Mouse (Mus musculus): ENCODE data around the gene 9530003J23Rik. TPM values are rescaled to one million over a fixed set of nuclear protein-coding genes. Genes with fewer than 3 reads are reported as not detected.
"Not testable (repeated sequence)": the region's sequence is repeated elsewhere in the genome, so short reads cannot be mapped to it uniquely, and the experiment has no call there.

The 9530003J23Rik gene
- total RNA-seq (2021): not detected
- long read RNA-seq: 0 reads

DNA sequence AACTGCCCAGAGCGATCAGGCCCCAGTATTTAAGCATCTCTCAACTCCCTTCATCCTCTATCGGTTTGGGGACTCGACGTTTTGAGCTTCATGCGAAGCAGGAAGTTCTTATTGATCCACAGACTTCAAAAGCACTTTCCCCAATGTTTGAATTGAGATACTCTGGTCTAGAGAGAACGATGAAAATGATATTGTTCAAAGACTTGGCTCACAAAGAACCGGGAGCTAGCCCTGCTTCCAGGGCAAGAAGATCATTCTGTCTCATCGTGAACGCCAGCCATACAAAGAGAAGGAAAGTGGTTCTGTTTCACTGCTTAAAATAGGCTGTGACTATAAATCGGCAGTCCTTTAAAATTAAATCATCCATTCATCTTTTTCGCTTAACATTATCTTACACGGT lies at the start of gene 9530003J23Rik:
Gene 9530003J23Rik, minus strand, starts transcription at position 101 of the 400 bp plus-strand sequence.
- DNase-seq (ENCODE audit: low spot score in 2 of 2): no peak

DNA sequence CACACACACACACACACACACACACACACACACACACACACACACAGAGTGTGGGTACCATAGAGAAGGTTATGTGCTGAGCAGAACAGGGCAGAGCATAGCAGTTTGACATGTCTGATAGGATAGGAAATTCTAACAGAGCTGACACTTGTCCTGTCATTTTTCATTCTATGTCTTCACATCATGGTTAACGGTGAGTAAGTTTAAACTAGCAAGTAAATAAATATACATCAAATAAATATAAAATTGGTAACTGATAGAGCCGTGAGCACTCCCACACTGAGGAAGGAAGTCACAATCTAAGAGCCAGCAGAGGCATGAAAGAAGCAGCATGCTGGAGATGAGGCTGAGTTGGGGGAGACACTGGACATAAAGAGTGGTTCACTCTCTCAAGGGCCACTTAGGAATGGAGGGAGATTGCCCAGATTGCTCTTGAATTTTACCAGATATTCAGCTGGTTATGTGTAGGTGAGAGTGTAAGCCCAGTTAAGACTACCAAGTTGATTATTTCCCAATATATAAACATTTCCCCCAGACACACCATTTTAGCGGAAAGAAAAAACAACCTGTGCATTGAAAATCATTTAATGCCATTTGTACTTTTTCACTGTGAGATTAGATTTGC lies 48.8 kb upstream of the 9530003J23Rik start:
- DNase-seq (ENCODE audit: low spot score in 2 of 2): no peak

DNA sequence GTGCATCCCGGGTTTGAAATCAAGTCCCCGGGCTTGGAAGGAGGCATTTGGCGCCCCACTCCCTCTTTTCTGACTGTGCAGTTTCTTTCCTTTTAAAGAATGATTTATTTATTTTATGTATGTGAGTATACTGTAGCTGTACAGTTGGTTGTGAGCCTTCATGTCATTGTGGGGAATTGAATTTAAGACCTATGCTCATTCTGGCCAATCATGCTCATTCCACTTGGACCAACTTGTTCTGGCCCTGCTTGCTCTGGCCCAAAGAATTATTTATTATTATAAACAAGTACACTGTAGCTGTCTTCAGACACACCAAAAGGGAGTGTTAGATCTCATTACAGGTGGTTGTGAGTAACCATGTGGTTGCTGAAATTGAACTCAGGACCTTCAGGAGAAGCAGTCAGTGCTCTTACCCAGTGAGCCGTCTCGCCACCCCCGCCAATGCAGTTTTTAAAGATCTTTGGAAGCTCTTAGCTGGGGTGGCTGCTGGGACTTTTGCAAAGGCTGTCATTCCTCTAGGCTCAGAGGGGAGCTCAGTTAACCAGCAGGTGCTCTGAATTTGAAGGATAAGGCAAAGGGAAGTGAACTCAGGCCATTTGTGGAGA lies 48.0 kb upstream of the 9530003J23Rik start:
- no peak for DNase-seq (ENCODE audit: low spot score in 2 of 2)

- not testable (repeated sequence) for DNase-seq (ENCODE audit: low spot score in 2 of 2)
Measured at GRCm38 (mm10) chr10:117285584-117285983, 47.1 kb upstream of the 9530003J23Rik start.

DNA sequence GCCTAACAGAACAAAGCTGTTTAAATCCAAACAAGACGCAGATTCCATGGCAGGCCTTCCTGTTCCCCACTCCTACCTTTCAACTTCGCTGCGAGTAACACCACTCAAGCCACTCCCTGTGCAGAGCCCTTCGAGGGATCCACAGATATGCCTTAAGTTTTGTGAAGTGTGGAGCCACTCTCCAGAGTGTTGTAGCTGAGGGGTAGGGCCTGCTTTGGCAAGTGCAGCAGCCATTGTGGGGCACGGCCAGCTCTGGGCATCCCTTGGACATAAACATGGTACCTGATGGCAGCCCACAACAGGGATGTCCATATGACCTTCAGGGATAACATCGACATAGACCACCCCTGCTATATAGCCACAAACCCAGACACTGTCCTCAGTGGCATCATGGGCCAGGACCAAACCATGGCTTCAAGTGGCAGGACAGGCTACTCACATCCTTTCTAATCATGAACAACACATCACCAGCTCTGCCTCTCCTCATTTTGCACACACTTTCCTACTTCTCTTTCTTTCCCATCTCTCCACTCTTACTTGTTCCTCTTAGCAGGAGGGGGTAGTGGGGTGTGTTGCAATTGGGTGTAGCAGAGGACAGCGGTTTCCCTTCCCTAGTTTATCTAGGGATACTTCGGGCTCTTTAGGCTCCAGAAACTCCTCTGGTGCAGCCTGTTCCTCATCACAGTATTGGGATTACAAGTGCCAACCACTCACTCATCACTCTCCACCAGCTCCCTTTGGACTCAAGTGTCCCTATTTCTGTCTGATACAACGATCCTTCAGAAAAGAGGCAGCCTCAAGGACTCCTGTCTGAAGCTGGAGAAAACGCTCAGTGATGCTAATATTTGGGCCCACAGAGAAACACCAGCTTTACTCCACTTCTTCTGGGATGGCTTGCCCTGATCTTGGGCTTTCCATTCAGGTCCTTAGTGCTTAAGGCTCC lies 46.3 kb upstream of the 9530003J23Rik start:
- no peak for DNase-seq (ENCODE audit: low spot score in 2 of 2)

GRCm38 (mm10) chr10:117283871-117284577 lies 45.5 kb upstream of the 9530003J23Rik start:
- no peak for DNase-seq (ENCODE audit: low spot score in 2 of 2)

GRCm38 (mm10) chr10:117283196-117283595 lies 44.7 kb upstream of the 9530003J23Rik start:
- not testable (repeated sequence) for DNase-seq (ENCODE audit: low spot score in 2 of 2)

DNA sequence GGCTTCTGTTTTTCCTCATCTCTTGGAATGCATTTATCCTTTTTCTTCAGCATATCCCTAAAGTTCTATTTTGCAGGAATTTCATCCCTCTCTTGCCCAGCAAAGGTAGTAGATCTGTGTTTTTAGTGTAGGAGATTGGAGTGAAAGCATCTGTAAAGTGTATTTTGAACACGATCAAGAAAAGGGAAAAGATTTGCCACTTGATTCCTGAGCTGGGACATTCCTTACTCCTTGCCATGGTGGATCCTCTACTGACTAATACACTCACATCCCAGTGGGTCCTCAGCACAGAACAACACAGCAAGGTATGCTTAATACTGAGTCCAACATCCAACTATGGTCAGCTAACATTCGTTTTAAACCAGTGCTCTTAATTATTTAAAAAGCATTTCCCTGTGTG lies 44.0 kb upstream of the 9530003J23Rik start:
- no peak for DNase-seq (ENCODE audit: low spot score in 2 of 2)

DNA sequence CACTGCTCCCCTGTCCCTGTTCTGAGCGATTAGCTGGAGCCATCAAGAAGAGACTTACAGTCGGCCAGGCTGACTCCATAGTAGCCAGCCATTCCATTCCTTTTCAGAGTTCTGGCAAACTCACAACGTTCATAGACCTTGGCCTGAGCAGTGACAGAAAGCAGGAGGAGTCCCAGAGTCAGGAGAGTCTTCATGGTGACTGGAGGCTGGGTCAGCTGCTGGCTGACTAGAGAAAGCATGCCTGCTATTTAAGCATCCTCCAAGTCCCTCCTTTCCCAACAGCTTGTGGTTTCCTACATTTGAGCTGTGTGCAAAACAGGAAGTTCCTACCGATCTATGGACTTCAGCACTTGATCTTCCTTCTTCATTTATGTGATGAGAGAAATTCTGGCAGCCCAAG lies 43.5 kb upstream of the 9530003J23Rik start, which contains the start of gene Lyz2:
Gene Lyz2, minus strand, starts transcription at position 273 of the 400 bp plus-strand sequence.
- peak in 1 of 2 experiments; percentile 4 for DNase-seq (ENCODE audit: low spot score in 2 of 2)

DNA sequence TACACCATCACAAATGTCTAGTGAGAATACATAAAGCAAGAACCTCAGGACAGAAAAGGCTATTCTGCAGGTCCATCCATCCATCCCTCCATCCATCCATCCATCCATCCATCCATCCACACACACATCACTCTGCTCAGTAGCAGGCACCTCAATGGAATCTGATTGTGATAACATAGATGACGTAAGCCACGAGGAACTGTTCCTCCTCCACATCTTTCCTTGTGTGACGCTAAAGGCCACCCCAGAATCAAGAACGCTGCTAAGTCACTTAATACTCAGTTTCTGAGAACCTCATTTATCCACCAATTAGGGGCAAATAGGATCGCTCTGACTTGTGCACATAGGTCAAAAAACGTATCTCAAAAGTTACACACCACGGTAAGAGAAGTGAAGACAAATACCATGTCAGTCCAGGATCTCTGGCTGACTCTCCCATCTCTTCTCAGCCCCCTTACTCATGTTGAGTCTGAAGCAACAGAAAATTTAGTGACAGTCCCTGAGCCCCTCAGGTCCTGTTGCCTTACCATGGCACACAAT lies 42.9 kb upstream of the 9530003J23Rik start:
- DNase-seq (ENCODE audit: low spot score in 2 of 2): no peak

DNA sequence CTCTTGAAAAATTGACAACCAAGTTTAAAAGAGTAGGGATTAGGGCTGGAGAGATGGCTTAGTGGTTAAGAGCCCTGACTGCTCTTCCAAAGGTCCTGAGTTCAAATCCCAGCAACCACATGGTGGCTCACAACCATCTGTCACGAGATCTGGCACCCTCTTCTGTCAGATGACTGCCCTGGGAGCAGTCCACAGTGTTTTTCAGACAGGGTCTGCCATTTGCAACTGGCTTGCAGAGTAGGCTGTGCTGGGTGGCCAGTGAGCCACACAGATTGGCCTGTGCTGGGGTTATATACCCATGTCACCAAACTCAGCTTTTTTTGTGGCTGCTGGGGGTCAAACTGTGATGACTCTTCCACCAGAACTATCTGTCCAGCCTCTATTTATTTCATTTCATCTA lies 41.5 kb upstream of the 9530003J23Rik start:
- no peak for DNase-seq (ENCODE audit: low spot score in 2 of 2)

- DNase-seq (ENCODE audit: low spot score in 2 of 2): peak in 1 of 2 experiments; percentile 7
Measured at GRCm38 (mm10) chr10:117278510-117278909, 40.0 kb upstream of the 9530003J23Rik start.

- DNase-seq (ENCODE audit: low spot score in 2 of 2): peak; percentile 11 to 17
Measured at GRCm38 (mm10) chr10:117277779-117278178, 39.3 kb upstream of the 9530003J23Rik start.

GRCm38 (mm10) chr10:117275681-117276369 lies 37.3 kb upstream of the 9530003J23Rik start:
- DNase-seq (ENCODE audit: low spot score in 2 of 2): no peak

- DNase-seq (ENCODE audit: low spot score in 2 of 2): not testable (repeated sequence)
Measured at GRCm38 (mm10) chr10:117274645-117275044, 36.1 kb upstream of the 9530003J23Rik start.

- no peak for DNase-seq (ENCODE audit: low spot score in 2 of 2)
Measured at GRCm38 (mm10) chr10:117272023-117272422, 33.5 kb upstream of the 9530003J23Rik start.

GRCm38 (mm10) chr10:117259870-117260269 lies 21.4 kb upstream of the 9530003J23Rik start:
- no peak for DNase-seq (ENCODE audit: low spot score in 2 of 2)

DNA sequence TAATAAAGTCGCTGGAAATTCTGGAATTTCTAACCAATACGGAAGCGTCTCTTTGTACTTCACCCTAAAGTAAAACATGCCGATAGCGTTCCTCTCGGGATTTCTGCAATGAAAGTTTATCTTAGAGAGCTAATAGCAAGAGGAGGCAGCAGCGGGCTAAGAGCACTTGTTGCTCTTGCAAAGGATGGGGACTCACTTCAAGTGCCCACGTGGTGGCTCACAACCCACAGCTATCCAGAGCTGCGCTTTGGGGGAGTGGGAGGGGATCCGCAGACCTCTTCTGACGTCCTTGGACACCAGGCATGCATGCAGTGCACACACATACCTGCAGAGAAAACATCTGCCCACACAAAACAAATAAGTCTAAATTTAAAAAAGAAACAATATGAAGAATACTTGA lies 2.6 kb downstream of the 9530003J23Rik start:
- no peak for DNase-seq (ENCODE audit: low spot score in 2 of 2)

- DNase-seq (ENCODE audit: low spot score in 2 of 2): no peak
Measured at GRCm38 (mm10) chr10:117234825-117235224, 3.7 kb downstream of the 9530003J23Rik start.

DNA sequence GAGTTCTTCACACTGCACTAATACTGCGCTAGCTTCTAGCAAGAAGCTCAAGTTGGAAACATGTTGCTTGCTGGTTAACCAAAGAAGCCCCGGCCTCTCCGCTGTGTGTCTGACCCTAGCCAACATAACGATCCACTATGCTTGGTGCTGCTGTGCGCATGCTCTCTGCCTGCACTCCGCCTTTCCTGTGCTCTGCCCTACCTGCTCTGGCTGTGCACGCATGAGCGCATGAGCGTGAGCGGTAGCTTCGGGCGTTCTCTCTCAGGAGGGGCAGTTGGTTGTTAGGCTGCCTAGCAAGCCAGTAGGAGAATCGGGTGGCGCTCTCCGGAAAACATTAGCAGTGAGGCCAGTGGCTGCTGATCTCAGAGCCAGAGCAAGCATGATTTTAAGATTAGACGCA lies 8.7 kb downstream of the 9530003J23Rik start:
- no peak for DNase-seq (ENCODE audit: low spot score in 2 of 2)
